Mouse (Mus musculus) forebrain, embryonic 10.5 days (tissue): ENCODE measurements around the gene Hilpda. TPM values are rescaled to one million over a fixed set of nuclear protein-coding genes. Genes with fewer than 3 reads are reported as not detected.

Experiments used
- DNase-seq: peaks from one replicate; pipeline ENCODE4 v3.0.0-alpha.2; 2017; ENCODE audit warnings: low spot score; ENCODE audit errors: extremely low spot score
- H3K27ac ChIP-seq: fragments of 300-500 bp; sonication (generic); 2 replicates; pipeline ENCODE4 v1.5.1; 2016; ENCODE audit warnings: mild to moderate bottlenecking
- H3K27me3 ChIP-seq: fragments of 300-500 bp; sonication (generic); 2 replicates; pipeline ENCODE4 v1.6.1; 2016; ENCODE audit warnings: mild to moderate bottlenecking; ENCODE audit not compliant: poor library complexity, severe bottlenecking
- H3K36me3 ChIP-seq: fragments of 300-500 bp; sonication (generic); replicated peaks from 2 replicates; pipeline ENCODE4 v1.6.1; 2016; ENCODE audit warnings: mild to moderate bottlenecking, moderate library complexity
- H3K4me1 ChIP-seq: fragments of 300-500 bp; sonication (generic); 2 replicates; pipeline ENCODE4 v1.6.1; 2016
- H3K4me3 ChIP-seq: fragments of 300-500 bp; sonication (generic); 2 replicates; pipeline ENCODE4 v1.5.1; 2016; ENCODE audit warnings: mild to moderate bottlenecking, moderate library complexity
- H3K9me3 ChIP-seq: fragments of 300-500 bp; sonication (generic); 2 replicates; pipeline ENCODE4 v1.6.1; 2016; ENCODE audit warnings: mild to moderate bottlenecking, moderate library complexity
- WGBS: fragments of 180-500 bp; shearing (Covaris S2); methylation state at CpG from one replicate; pipeline ENCODE4 v1.1.7; 2016; 5-methylcytosine and 5-hydroxymethylcytosine counted together
- polyA plus RNA-seq: library from polyadenylated mRNA; unstranded; fragments of >200 nt; fragmentation: Nextera tagmentation; extraction: Ambion mirVana; gene quantifications from 2 replicates; pipeline ENCODE4 v1.2.1, GENCODE M21; 2016

The Hilpda gene
- polyA plus RNA-seq, 1 experiment from 2014 or later, result 36.2 TPM

- Histone ChIP-seq H3K4me1 (peaks cover 6% of the 10 kb centered on the region), H3K4me3 (no peak overlapping the region), H3K9me3 (no peaks in the 10 kb centered on the region), H3K27me3 (no peaks in the 10 kb centered on the region), H3K36me3 (no peaks in the 10 kb centered on the region), H3K27ac (no peak overlapping the region)
- WGBS, result 55% methylated on average over 5 of the region's 5 CpGs
- no peak for DNase-seq
Measured at GRCm38 (mm10) chr6:29246585-29246984, 25.7 kb upstream of the Hilpda start.

- Histone ChIP-seq H3K9me3 (no peaks in the 10 kb centered on the region), H3K27me3 (no peaks in the 10 kb centered on the region), H3K4me3 (no peak overlapping the region), H3K27ac (no peak overlapping the region), H3K4me1 (peaks cover 6% of the 10 kb centered on the region), H3K36me3 (no peaks in the 10 kb centered on the region)
- WGBS, result 54% methylated on average over 4 of the region's 4 CpGs
- no peak for DNase-seq
Measured at GRCm38 (mm10) chr6:29247072-29247471, 25.2 kb upstream of the Hilpda start.

GRCm38 (mm10) chr6:29259418-29259817, 12.9 kb upstream of the Hilpda start:
- Histone ChIP-seq H3K36me3 (no peaks in the 10 kb centered on the region), H3K27ac (no peak overlapping the region), H3K4me1 (peaks cover 13% of the 10 kb centered on the region), H3K4me3 (no peak overlapping the region), H3K27me3 (no peaks in the 10 kb centered on the region), H3K9me3 (no peaks in the 10 kb centered on the region)
- no peak for DNase-seq
- WGBS, result 80% methylated on average over 1 of the region's 1 CpGs

- 84% methylated on average over 5 of the region's 5 CpGs for WGBS
- Histone ChIP-seq H3K27me3 (no peaks in the 10 kb centered on the region), H3K4me1 (peaks cover 8% of the 10 kb centered on the region), H3K27ac (no peak overlapping the region), H3K36me3 (no peaks in the 10 kb centered on the region), H3K4me3 (no peak overlapping the region), H3K9me3 (no peaks in the 10 kb centered on the region)
- no peak for DNase-seq
Measured at GRCm38 (mm10) chr6:29261831-29262230, 10.5 kb upstream of the Hilpda start.

- no peak overlapping the region for H3K4me3 ChIP-seq
- no peaks in the 10 kb centered on the region for H3K27me3 ChIP-seq
- no peak for DNase-seq
- WGBS, result 55% methylated on average over 6 of the region's 6 CpGs
- H3K4me1 ChIP-seq, result peaks cover 8% of the 10 kb centered on the region
- no peaks in the 10 kb centered on the region for H3K9me3 ChIP-seq
- no peak overlapping the region for H3K27ac ChIP-seq
- H3K36me3 ChIP-seq, result no peaks in the 10 kb centered on the region
Measured at GRCm38 (mm10) chr6:29263650-29264455, 8.4 kb upstream of the Hilpda start.

- Histone ChIP-seq H3K27ac (no peak overlapping the region), H3K4me1 (peaks cover 8% of the 10 kb centered on the region), H3K27me3 (no peaks in the 10 kb centered on the region), H3K9me3 (no peaks in the 10 kb centered on the region), H3K4me3 (no peak overlapping the region), H3K36me3 (no peaks in the 10 kb centered on the region)
- no peak for DNase-seq
- WGBS, result 89% methylated on average over 3 of the region's 3 CpGs
Measured at GRCm38 (mm10) chr6:29264456-29264781, 7.9 kb upstream of the Hilpda start.

- Histone ChIP-seq H3K4me1 (peaks cover 18% of the 10 kb centered on the region), H3K4me3 (no peak overlapping the region), H3K36me3 (no peaks in the 10 kb centered on the region), H3K9me3 (no peaks in the 10 kb centered on the region), H3K27ac (no peak overlapping the region), H3K27me3 (peaks cover 5% of the 10 kb centered on the region; the same call in 1 of the 2 replicates)
- no peak for DNase-seq
- 75% methylated on average over 4 of the region's 4 CpGs for WGBS
Measured at GRCm38 (mm10) chr6:29266936-29267335, 5.4 kb upstream of the Hilpda start.

GRCm38 (mm10) chr6:29269006-29269668, 3.2 kb upstream of the Hilpda start:
- H3K4me1 ChIP-seq, result peaks cover 26% of the 10 kb centered on the region
- H3K27ac ChIP-seq, result no peak overlapping the region
- DNase-seq, result no peak
- H3K4me3 ChIP-seq, result no peak overlapping the region
- H3K27me3 ChIP-seq, result peaks cover 5% of the 10 kb centered on the region; the same call in 1 of the 2 replicates
- peaks cover 2% of the 10 kb centered on the region for H3K36me3 ChIP-seq
- WGBS, result 87% methylated on average over 6 of the region's 6 CpGs
- no peaks in the 10 kb centered on the region for H3K9me3 ChIP-seq

GRCm38 (mm10) chr6:29270961-29271360, 1.3 kb upstream of the Hilpda start:
- H3K27ac ChIP-seq, result no peak overlapping the region
- no peaks in the 10 kb centered on the region for H3K9me3 ChIP-seq
- H3K36me3 ChIP-seq, result peaks cover 20% of the 10 kb centered on the region
- H3K4me3 ChIP-seq, result no peak overlapping the region
- no peak for DNase-seq
- WGBS, result 26% methylated on average over 8 of the region's 8 CpGs
- peaks cover 28% of the 10 kb centered on the region for H3K4me1 ChIP-seq
- peaks cover 5% of the 10 kb centered on the region; the same call in 1 of the 2 replicates for H3K27me3 ChIP-seq

- Histone ChIP-seq H3K9me3 (no peaks in the 10 kb centered on the region), H3K27me3 (no peaks in the 10 kb centered on the region), H3K36me3 (peaks cover 21% of the 10 kb centered on the region), H3K27ac (no peak overlapping the region), H3K4me1 (peaks cover 33% of the 10 kb centered on the region), H3K4me3 (no peak overlapping the region)
- DNase-seq, result no peak
- WGBS, result 93% methylated on average over 5 of the region's 5 CpGs
Measured at GRCm38 (mm10) chr6:29276746-29277145, 4.5 kb downstream of the Hilpda start.

- WGBS, result 33% methylated on average over 8 of the region's 8 CpGs
- peaks cover 21% of the 10 kb centered on the region for H3K36me3 ChIP-seq
- peak; percentile 25 for DNase-seq
- H3K4me1 ChIP-seq, result peaks cover 22% of the 10 kb centered on the region
- H3K4me3 ChIP-seq, result no peak overlapping the region
- H3K27me3 ChIP-seq, result no peaks in the 10 kb centered on the region
- H3K27ac ChIP-seq, result no peak overlapping the region
- no peaks in the 10 kb centered on the region for H3K9me3 ChIP-seq
Measured at GRCm38 (mm10) chr6:29278513-29279267, 6.4 kb downstream of the Hilpda start.

GRCm38 (mm10) chr6:29279293-29279692, 7.0 kb downstream of the Hilpda start, which contains the start of gene Fam71f2:
Fam71f2 (plus strand) TSS chr6:29279593.
- WGBS, result 85% methylated on average over 8 of the region's 8 CpGs
- Histone ChIP-seq H3K9me3 (no peaks in the 10 kb centered on the region), H3K4me1 (peaks cover 16% of the 10 kb centered on the region), H3K4me3 (no peak within 1 kb of the TSS), H3K36me3 (peaks cover 18% of the 10 kb centered on the region), H3K27me3 (no peaks in the 10 kb centered on the region), H3K27ac (no peak within 1 kb of the TSS)
- DNase-seq, result no peak
